Mouse (Mus musculus) erythroblast, embryonic 14.5 days (primary cell): ENCODE results near the gene Psip1. TPM values are rescaled to one million over a fixed set of nuclear protein-coding genes. Genes with fewer than 3 reads are reported as not detected.
A peak's percentile ranks its signal among the peaks of the same experiment; 100 is the strongest.

Source experiments
- H3K27me3 ChIP-seq: 2 replicates; pipeline ENCODE4 v1.6.1; 2012; ENCODE audit warnings: inconsistent platforms; ENCODE audit not compliant: control insufficient read depth
- H3K36me3 ChIP-seq: 2 replicates; pipeline ENCODE4 v1.6.1; 2012; ENCODE audit warnings: mild to moderate bottlenecking, inconsistent platforms; ENCODE audit not compliant: control insufficient read depth
- H3K4me1 ChIP-seq: 2 replicates; pipeline ENCODE4 v1.6.1; 2012; ENCODE audit warnings: inconsistent platforms; ENCODE audit not compliant: control insufficient read depth
- H3K4me3 ChIP-seq: replicated peaks from 2 replicates; pipeline ENCODE3; 2012; ENCODE audit warnings: moderate library complexity, mild to moderate bottlenecking, inconsistent platforms
- H3K9me3 ChIP-seq: 2 replicates; pipeline ENCODE4 v1.6.1; 2012; ENCODE audit warnings: low read length, inconsistent platforms, mixed read lengths; ENCODE audit not compliant: control insufficient read depth
- GATA1 ChIP-seq: IDR thresholded peaks from 2 replicates; pipeline ENCODE4 v1.6.1; 2012; ENCODE audit warnings: low read length, inconsistent platforms, mixed read lengths
- TAL1 ChIP-seq: IDR thresholded peaks from 3 replicates; pipeline ENCODE4 v1.6.1; 2012; ENCODE audit warnings: low read length, inconsistent platforms, mixed read lengths
- polyA plus RNA-seq: library from polyadenylated mRNA; stranded (reverse); fragments of >175 nt; gene quantifications from 2 replicates; pipeline ENCODE4 v1.2.3, GENCODE M21; 2012

Gene Psip1
- polyA plus RNA-seq, 1 experiment = 8.5 TPM

GRCm38 (mm10) chr4:83485250-83485649 lies 1.0 kb downstream of the Psip1 start:
- no peak for TF ChIP-seq TAL1
- TF ChIP-seq GATA1 = no peak
- Histone ChIP-seq H3K4me1 (peaks cover 25% of the 10 kb centered on the region), H3K36me3 (peaks cover 44% of the 10 kb centered on the region), H3K4me3 (peak overlapping the region; percentile 91), H3K9me3 (no peaks in the 10 kb centered on the region), H3K27me3 (no peaks in the 10 kb centered on the region)

DNA sequence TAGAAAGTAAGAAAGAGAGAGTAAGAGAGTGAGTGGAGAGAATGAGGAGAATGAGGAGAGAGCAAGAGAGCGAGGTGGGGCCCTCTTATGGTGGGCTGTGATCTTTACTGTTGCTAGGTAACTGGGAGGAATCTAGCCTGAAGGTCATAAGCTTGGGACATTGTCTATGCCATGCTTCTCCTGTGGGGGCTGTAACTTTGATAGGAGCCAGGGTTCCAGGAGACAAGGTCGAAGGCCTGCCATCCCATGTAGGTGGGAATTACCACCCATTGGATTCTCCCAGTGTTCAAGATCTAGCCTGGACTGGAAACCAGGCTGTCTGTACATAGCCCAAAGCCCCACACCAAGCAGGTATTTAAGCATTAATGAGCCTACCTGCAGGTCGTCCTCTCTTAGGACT lies 18.1 kb downstream of the Psip1 start:
- no peaks in the 10 kb centered on the region for H3K9me3 ChIP-seq
- H3K4me3 ChIP-seq = no peak overlapping the region
- TF ChIP-seq TAL1 (no peak), GATA1 (no peak)
- H3K27me3 ChIP-seq = no peaks in the 10 kb centered on the region
- peaks cover 97% of the 10 kb centered on the region for H3K36me3 ChIP-seq
- H3K4me1 ChIP-seq = no peaks in the 10 kb centered on the region

- no peaks in the 10 kb centered on the region for H3K4me1 ChIP-seq
- no peaks in the 10 kb centered on the region for H3K9me3 ChIP-seq
- TF ChIP-seq GATA1 (no peak), TAL1 (no peak)
- no peaks in the 10 kb centered on the region for H3K27me3 ChIP-seq
- peaks cover 97% of the 10 kb centered on the region for H3K36me3 ChIP-seq
- H3K4me3 ChIP-seq = no peak overlapping the region
Observed at GRCm38 (mm10) chr4:83467615-83468014, 18.6 kb downstream of the Psip1 start.

- H3K4me1 ChIP-seq = no peaks in the 10 kb centered on the region
- TF ChIP-seq TAL1 (no peak), GATA1 (no peak)
- peaks cover 95% of the 10 kb centered on the region for H3K36me3 ChIP-seq
- H3K27me3 ChIP-seq = no peaks in the 10 kb centered on the region
- H3K4me3 ChIP-seq = no peak overlapping the region
- H3K9me3 ChIP-seq = no peaks in the 10 kb centered on the region
Observed at GRCm38 (mm10) chr4:83464827-83465226, 21.4 kb downstream of the Psip1 start.

GRCm38 (mm10) chr4:83460106-83460505 lies 26.2 kb downstream of the Psip1 start:
- Histone ChIP-seq H3K27me3 (no peaks in the 10 kb centered on the region), H3K4me3 (no peak overlapping the region), H3K36me3 (peaks cover 95% of the 10 kb centered on the region), H3K9me3 (no peaks in the 10 kb centered on the region), H3K4me1 (no peaks in the 10 kb centered on the region)
- TF ChIP-seq TAL1 = no peak
- TF ChIP-seq GATA1 = no peak

- Histone ChIP-seq H3K4me3 (no peak overlapping the region), H3K9me3 (no peaks in the 10 kb centered on the region), H3K4me1 (no peaks in the 10 kb centered on the region), H3K36me3 (peaks cover 67% of the 10 kb centered on the region), H3K27me3 (no peaks in the 10 kb centered on the region)
- TF ChIP-seq GATA1 (no peak; the same call in 1 of the 2 replicates), TAL1 (no peak)
Observed at GRCm38 (mm10) chr4:83450785-83451184, 35.5 kb downstream of the Psip1 start.

GRCm38 (mm10) chr4:83441050-83441449 lies 45.2 kb downstream of the Psip1 start:
- Histone ChIP-seq H3K9me3 (no peaks in the 10 kb centered on the region), H3K27me3 (no peaks in the 10 kb centered on the region), H3K4me3 (no peak overlapping the region), H3K4me1 (peaks cover 9% of the 10 kb centered on the region), H3K36me3 (peaks cover 52% of the 10 kb centered on the region)
- no peak for TF ChIP-seq GATA1
- TF ChIP-seq TAL1 = no peak

DNA sequence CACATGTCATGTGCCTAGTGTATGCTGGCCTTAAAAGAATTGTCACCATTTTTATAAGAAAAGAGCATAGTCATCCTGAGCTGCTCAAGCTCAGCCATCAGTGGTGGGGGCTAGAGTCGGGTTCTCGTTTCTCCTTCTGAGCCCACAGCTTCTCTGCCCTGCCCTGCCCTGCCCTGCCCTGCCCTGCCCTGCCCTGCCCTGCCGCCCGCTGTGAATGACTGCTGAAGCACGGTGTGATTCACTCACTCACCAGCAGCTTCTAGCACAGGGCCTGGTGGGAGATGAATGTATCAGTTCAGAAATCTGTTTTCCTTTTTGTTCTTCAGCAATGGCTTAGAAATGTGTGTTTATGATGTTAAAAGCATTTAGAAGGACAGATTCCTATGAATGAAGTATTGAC lies 47.2 kb downstream of the Psip1 start:
- Histone ChIP-seq H3K36me3 (peaks cover 72% of the 10 kb centered on the region), H3K9me3 (no peaks in the 10 kb centered on the region), H3K27me3 (no peaks in the 10 kb centered on the region), H3K4me1 (peaks cover 9% of the 10 kb centered on the region), H3K4me3 (no peak overlapping the region)
- TF ChIP-seq GATA1 = no peak
- TF ChIP-seq TAL1 = no peak

DNA sequence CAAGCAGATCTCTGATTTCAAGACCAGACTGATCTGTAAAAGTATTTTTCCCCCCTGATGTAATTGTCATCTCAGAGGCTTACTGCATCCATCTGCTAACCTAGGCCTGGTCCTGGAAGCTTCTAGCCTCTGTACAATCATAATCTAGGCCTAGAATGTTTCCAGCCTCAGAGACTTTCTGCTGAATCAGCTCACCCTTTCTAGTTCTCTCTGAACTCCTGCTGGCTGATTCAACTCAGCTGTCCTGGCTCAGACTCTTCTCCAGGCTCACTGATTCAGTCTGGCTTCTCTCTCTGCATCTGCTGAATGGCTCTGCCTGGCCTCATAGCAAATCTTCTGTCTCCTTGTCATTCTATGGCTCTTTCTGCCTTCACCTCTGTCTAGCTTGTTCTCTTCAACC lies 48.1 kb downstream of the Psip1 start:
- H3K4me3 ChIP-seq = no peak overlapping the region
- peaks cover 79% of the 10 kb centered on the region for H3K36me3 ChIP-seq
- H3K9me3 ChIP-seq = no peaks in the 10 kb centered on the region
- H3K27me3 ChIP-seq = no peaks in the 10 kb centered on the region
- TF ChIP-seq TAL1 (no peak), GATA1 (no peak)
- peaks cover 9% of the 10 kb centered on the region for H3K4me1 ChIP-seq

GRCm38 (mm10) chr4:83436375-83436774 lies 49.9 kb downstream of the Psip1 start:
- Histone ChIP-seq H3K9me3 (no peaks in the 10 kb centered on the region), H3K4me3 (no peak overlapping the region), H3K27me3 (no peaks in the 10 kb centered on the region), H3K4me1 (peaks cover 9% of the 10 kb centered on the region), H3K36me3 (peaks cover 84% of the 10 kb centered on the region)
- no peak for TF ChIP-seq GATA1
- TF ChIP-seq TAL1 = no peak
